Mouse (Mus musculus) kidney, embryonic 14.5 days (tissue): ENCODE data around the gene Ndufa12. TPM values are rescaled to one million over a fixed set of nuclear protein-coding genes. Genes with fewer than 3 reads are reported as not detected.

Source experiments
- ATAC-seq: fragments of 200-750 bp; cut with Nextera tagmentation; 2 replicates; pipeline ENCODE4 v1.8.0; 2017; ENCODE audit warnings: moderate number of reproducible peaks, mild to moderate bottlenecking, moderate TSS enrichment, moderate library complexity; ENCODE audit not compliant: low FRiP score, low TSS enrichment
- H3K27ac ChIP-seq: fragments of 300-500 bp; sonication (generic); 2 replicates; pipeline ENCODE4 v1.5.1; 2014; ENCODE audit warnings: low read depth, mild to moderate bottlenecking, low read length, moderate library complexity, mixed read lengths
- H3K27me3 ChIP-seq: fragments of 300-500 bp; sonication (generic); 2 replicates; pipeline ENCODE4 v1.6.1; 2014; ENCODE audit warnings: mild to moderate bottlenecking, low read length; ENCODE audit not compliant: control insufficient read depth, insufficient read depth
- H3K36me3 ChIP-seq: fragments of 300-500 bp; sonication (generic); 2 replicates; pipeline ENCODE4 v1.6.1; 2014; ENCODE audit warnings: low read length, mixed read lengths; ENCODE audit not compliant: control insufficient read depth, insufficient read depth
- H3K4me1 ChIP-seq: fragments of 300-500 bp; sonication (generic); 2 replicates; pipeline ENCODE4 v1.6.1; 2014; ENCODE audit warnings: low read length, mixed read lengths; ENCODE audit not compliant: control insufficient read depth, insufficient read depth
- H3K4me2 ChIP-seq: fragments of 300-500 bp; sonication (generic); replicated peaks from 2 replicates; pipeline ENCODE4 v1.6.1; 2014; ENCODE audit warnings: low read depth, mild to moderate bottlenecking, low read length
- H3K4me3 ChIP-seq: fragments of 300-500 bp; sonication (generic); 2 replicates; pipeline ENCODE4 v1.5.1; 2014; ENCODE audit warnings: mild to moderate bottlenecking, low read length
- H3K9ac ChIP-seq: fragments of 300-500 bp; sonication (generic); 2 replicates; pipeline ENCODE4 v1.6.1; 2014; ENCODE audit warnings: low read depth, mild to moderate bottlenecking, low read length, moderate library complexity
- H3K9me3 ChIP-seq: fragments of 300-500 bp; sonication (generic); 2 replicates; pipeline ENCODE4 v1.6.1; 2016; ENCODE audit warnings: low read length; ENCODE audit not compliant: control insufficient read depth
- WGBS: fragments of 180-500 bp; shearing (Covaris S2); extraction: QIAGEN DNeasy Blood & Tissue Kit; methylation state at CpG from one replicate; pipeline ENCODE4 v1.1.7; 2014; 5-methylcytosine and 5-hydroxymethylcytosine counted together
- polyA plus RNA-seq: library from polyadenylated mRNA; unstranded; fragments of >200 nt; fragmentation: Nextera tagmentation; extraction: Ambion mirVana; gene quantifications from 2 replicates; pipeline ENCODE4 v1.2.1, GENCODE M21; 2014

The Ndufa12 gene
- polyA plus RNA-seq, 1 experiment from 2014 or later = 526 TPM

DNA sequence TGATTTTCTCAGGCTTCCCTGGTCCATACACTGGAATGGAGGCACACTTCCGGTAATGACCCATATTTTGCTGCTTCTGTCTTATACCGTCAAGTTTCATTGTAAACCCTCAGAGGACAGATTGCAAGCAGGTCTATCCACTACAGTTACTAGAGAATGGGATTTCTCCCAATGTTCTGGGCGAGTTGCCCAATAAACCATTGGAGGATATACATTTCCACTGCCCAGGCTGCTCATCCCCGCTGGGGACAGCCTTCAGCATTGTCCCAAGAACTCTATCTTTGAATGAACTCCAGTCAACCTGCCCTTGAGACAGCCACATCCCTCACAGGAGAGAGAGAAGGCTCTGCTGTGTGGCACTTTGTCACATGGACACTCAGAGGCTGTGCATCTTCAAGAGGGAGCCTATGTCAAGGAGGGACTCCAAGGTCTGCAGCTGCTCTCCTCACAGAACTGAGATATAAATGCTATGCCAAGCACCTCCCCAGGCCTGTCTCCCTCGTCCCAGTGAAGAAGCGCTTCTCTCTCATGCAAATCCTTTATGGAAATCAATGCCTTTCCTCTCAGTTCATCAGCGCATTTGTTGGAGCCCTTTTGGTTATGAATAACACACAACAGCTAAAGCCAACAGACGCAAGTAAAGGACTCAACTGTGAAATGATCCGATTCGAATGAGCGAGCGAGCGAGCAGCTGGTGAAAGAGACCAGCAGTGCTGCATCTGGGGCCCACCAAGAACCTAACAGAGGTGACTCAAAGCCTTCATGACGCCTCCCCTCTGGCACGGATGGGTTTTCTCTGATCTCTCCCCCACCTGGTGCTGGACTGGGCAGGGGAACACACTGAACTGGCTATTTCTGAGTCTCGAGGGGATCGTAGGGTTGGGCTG lies 67.4 kb downstream of the Ndufa12 start:
- WGBS = 73% methylated on average over 17 of the region's 17 CpGs

More for the DNA sequence above, 67.4 kb downstream of the Ndufa12 start:
- no peaks in the 10 kb centered on the region for H3K36me3 ChIP-seq
- H3K27ac ChIP-seq = no peak overlapping the region
- ATAC-seq = no peak
- no peak overlapping the region for H3K4me2 ChIP-seq
- H3K4me1 ChIP-seq = no peaks in the 10 kb centered on the region
- H3K9ac ChIP-seq = no peak overlapping the region
- no peak overlapping the region for H3K4me3 ChIP-seq
- no peaks in the 10 kb centered on the region for H3K9me3 ChIP-seq
- no peaks in the 10 kb centered on the region for H3K27me3 ChIP-seq

Other genes with a start within 250 kb of the Ndufa12 start
- gene Vezt, start 162.9 kb upstream of the Ndufa12 start, polyA plus RNA-seq = 19.8 and 23.8 TPM in 2 replicates
- gene Fgd6, start 162.7 kb upstream of the Ndufa12 start, polyA plus RNA-seq = 3.0 and 4.3 TPM in 2 replicates
- 8.0 and 10.7 TPM in 2 replicates for gene Nr2c1, start 50.7 kb upstream of the Ndufa12 start, polyA plus RNA-seq
- gene Gm4792, start 100.0 kb downstream of the Ndufa12 start, polyA plus RNA-seq = not detected in 2 replicates
- gene Tmcc3, start 113.2 kb downstream of the Ndufa12 start, polyA plus RNA-seq = 4.0 and 7.2 TPM in 2 replicates